Mouse (Mus musculus): ENCODE data around the gene Ess2.
"Not testable (repeated sequence)": the region's sequence is repeated elsewhere in the genome, so short reads cannot be mapped to it uniquely, and the experiment has no call there.

Ess2 gene

GRCm38 (mm10) chr16:17911052-17911595 lies at the start of gene Ess2:
Gene Ess2 (minus strand): TSS chr16:17911348.
- DNase-seq (ENCODE audit: low spot score): peak; percentile 97

- DNase-seq (ENCODE audit: low spot score): not testable (repeated sequence)
Observed at GRCm38 (mm10) chr16:17956052-17956638, 45.0 kb upstream of the Ess2 start.

GRCm38 (mm10) chr16:17951618-17952017 lies 40.5 kb upstream of the Ess2 start:
- no peak for DNase-seq (ENCODE audit: low spot score)

- no peak for DNase-seq (ENCODE audit: low spot score)
Observed at GRCm38 (mm10) chr16:17950068-17950467, 38.9 kb upstream of the Ess2 start.

GRCm38 (mm10) chr16:17949421-17949877 lies 38.3 kb upstream of the Ess2 start:
- DNase-seq (ENCODE audit: low spot score): peak; percentile 59

GRCm38 (mm10) chr16:17945081-17945831 lies 34.1 kb upstream of the Ess2 start:
- no peak for DNase-seq (ENCODE audit: low spot score)

GRCm38 (mm10) chr16:17943466-17943865 lies 32.3 kb upstream of the Ess2 start:
- DNase-seq (ENCODE audit: low spot score): no peak

GRCm38 (mm10) chr16:17939255-17939751 lies 28.2 kb upstream of the Ess2 start:
- DNase-seq (ENCODE audit: low spot score): no peak

GRCm38 (mm10) chr16:17938821-17939220 lies 27.7 kb upstream of the Ess2 start:
- DNase-seq (ENCODE audit: low spot score): peak; percentile 79

- DNase-seq (ENCODE audit: low spot score): no peak
Observed at GRCm38 (mm10) chr16:17938187-17938586, 27.0 kb upstream of the Ess2 start.

- no peak for DNase-seq (ENCODE audit: low spot score)
Observed at GRCm38 (mm10) chr16:17936776-17937175, 25.6 kb upstream of the Ess2 start.

- no peak for DNase-seq (ENCODE audit: low spot score)
Observed at GRCm38 (mm10) chr16:17934445-17934910, 23.3 kb upstream of the Ess2 start.

- DNase-seq (ENCODE audit: low spot score): no peak
Observed at GRCm38 (mm10) chr16:17933594-17934444, 22.7 kb upstream of the Ess2 start.

- no peak for DNase-seq (ENCODE audit: low spot score)
Observed at GRCm38 (mm10) chr16:17931906-17932460, 20.8 kb upstream of the Ess2 start.

GRCm38 (mm10) chr16:17929631-17930030 lies 18.5 kb upstream of the Ess2 start:
- DNase-seq (ENCODE audit: low spot score): no peak

GRCm38 (mm10) chr16:17929211-17929610 lies 18.1 kb upstream of the Ess2 start:
- no peak for DNase-seq (ENCODE audit: low spot score)

GRCm38 (mm10) chr16:17928627-17929104 lies 17.5 kb upstream of the Ess2 start:
- peak; percentile 73 for DNase-seq (ENCODE audit: low spot score)

- peak; percentile 92 for DNase-seq (ENCODE audit: low spot score)
Observed at GRCm38 (mm10) chr16:17928087-17928580, 17.0 kb upstream of the Ess2 start, which contains the start of gene Slc25a1. Gene Slc25a1 (minus strand): TSS chr16:17928219.

- DNase-seq (ENCODE audit: low spot score): peak; percentile 50
Observed at GRCm38 (mm10) chr16:17927351-17928082, 16.4 kb upstream of the Ess2 start.

GRCm38 (mm10) chr16:17922163-17922538 lies 11.0 kb upstream of the Ess2 start:
- DNase-seq (ENCODE audit: low spot score): no peak
